Mouse (Mus musculus) heart, adult 9 months (tissue): ENCODE measurements around the gene Tnfrsf11a.

Experiments used
- DNase-seq, 2 experiments: peaks; one replicate each; pipeline ENCODE4 v3.0.0; 2022; ENCODE audit warnings: low spot score in 2 of 2

The Tnfrsf11a gene

DNA sequence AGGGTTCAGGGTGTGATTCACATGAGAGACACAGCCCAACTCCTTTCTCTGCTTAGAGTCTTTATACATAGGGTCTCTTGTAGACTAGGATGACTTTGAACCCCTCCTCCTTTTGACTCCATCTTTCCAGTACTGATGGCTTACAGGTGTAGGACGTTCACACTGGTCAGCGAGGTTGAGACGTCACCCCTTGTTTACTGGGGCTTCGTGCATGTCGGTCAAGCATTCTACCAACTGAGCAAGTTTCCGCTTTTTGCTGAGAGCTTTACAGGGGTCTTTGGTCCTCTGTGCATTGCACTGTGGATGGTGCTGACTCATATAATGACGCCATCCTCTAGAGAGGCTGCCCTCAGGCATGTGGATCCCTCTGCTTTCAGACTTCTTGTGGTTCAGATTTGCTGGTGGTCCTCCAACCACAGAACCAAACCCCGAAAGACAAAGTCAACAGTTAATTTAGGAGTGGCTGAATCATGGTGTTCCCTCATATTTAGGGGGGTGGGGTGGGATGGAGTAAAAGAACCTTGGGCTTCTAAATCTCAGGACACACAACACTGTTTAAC lies 47.3 kb downstream of the Tnfrsf11a start:
- no peak for DNase-seq

DNA sequence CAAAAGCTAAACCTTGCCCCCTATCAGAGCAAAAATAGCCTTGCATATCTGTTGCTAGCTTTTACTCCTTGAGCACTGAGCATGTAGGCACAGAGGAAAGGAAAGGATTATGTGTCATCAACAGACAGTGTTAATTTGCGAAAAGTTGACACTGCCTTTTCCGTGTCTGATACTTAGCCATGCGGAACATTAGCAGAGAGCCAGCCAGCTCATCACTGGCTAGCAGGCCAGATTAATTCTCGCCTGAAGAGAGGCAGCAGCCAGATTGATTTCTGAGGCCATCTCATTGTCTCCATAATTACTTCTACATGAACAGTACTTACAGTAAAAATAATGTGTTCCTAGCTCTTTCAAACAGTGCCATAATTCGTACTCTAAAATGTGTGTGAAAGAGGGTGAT lies 48.7 kb downstream of the Tnfrsf11a start:
- DNase-seq: no peak

DNA sequence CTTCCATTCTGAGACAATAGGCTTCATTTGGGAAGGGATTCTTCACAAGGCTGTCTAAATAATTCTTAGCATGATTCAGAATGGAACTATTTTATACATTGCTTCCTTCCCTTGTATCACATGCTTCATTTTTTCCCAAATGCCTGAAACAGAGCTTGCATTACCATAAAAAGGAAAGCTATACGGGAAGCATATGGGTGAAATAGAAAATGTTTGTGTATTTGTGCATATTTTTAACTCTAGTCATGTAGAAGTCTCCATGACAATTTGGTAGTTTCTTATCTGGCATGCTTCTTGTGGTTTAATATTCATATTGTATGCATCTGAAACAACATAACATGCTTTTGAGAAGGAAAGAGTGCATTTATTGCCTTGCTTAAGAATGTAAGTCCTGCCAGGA lies 52.3 kb downstream of the Tnfrsf11a start:
- no peak for DNase-seq

DNA sequence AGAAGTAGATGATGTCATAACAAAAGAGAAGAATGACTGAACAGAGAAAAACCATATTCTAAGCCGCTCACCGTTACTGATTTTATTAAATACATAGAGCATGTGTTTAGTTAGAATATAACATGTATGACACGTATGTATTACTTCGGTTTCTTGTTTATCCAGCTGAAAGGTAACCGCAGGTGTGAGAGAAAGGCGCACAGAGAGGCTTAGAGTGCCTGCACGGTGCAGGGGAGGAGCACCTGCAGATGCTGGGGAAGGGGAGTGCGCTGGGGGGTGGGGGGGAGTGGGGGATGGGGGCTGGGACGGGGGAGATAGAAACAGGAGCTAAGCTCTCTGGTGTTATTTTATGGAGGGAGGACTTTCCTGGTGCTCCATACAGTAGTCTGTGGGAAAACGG lies 62.4 kb downstream of the Tnfrsf11a start:
- no peak for DNase-seq

DNA sequence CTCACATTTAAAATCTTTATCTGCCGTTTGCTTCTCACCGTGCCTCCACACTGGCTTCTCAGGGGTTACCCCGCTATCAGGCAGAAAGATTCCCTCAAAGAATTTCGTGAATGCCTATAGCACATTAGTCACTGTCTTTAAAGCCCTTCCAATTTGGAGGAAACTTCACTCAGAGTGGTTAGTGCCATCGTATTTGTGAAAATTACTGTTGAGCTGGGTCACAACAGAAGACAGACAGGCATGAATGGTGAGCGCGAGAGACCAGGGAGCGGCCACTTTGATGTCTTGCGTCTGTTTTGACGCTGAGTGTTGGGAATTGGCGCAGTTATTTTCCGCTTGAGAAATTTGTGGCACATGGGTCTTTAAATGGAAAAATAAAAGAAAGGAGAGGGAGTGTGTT lies 62.9 kb downstream of the Tnfrsf11a start:
- no peak for DNase-seq

DNA sequence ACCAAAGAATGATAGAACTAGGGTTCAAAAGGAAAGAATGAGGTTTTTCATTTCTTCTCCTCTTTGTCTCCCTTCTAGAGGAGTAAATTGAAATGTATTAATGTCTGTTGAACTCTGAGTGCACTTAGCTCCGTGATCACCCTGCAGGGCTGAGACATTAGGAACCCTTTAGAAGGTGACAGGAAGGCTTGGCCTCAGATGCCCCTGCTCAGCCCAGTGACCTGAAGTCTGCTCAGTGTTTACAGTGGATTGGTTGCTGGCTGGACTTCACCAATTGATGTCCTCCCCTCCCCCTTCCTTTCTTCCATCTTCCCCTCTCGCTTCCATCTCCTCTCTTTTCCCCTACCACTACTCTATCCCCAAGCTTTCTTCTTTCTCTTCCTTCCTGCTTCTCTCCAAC lies 63.3 kb downstream of the Tnfrsf11a start:
- DNase-seq: no peak

DNA sequence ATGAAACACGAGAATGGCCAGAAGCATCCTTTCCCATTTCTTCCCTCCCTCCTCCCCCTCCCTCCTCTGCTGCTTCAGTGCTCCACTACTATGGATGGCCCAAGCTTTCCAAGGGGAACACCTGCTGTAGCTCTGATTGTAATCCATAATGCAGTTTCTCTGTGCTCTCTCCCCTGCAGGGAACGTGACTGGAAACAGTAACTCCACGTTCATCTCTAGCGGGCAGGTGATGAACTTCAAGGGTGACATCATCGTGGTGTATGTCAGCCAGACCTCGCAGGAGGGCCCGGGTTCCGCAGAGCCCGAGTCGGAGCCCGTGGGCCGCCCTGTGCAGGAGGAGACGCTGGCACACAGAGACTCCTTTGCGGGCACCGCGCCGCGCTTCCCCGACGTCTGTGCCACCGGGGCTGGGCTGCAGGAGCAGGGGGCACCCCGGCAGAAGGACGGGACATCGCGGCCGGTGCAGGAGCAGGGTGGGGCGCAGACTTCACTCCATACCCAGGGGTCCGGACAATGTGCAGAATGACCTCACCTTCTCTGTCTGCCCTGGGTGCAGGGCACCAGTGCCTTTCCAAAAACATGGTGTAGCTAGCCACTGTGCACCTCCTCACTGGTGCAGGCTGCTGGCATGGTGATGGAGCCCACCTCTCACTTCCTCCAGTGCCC lies 64.0 kb downstream of the Tnfrsf11a start:
- no peak for DNase-seq

DNA sequence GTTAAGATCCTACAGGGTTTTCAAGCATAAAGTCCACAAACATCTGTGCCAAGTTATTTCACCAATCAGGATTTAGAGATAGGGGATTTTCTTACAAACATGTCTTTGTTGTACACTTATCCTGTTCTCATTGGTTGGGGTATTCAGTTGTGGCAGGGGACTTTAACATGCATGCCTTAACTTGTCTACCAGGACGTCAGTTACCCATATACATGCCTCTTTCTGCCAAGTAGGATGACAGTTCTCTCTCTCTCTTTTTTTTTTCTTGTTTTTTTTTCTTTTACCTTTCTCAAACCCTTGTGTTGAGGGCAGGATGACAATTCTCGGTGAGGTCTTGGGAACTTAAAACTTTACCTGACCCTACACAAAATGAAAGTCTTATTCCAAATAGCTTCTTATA lies 65.9 kb downstream of the Tnfrsf11a start:
- no peak for DNase-seq

DNA sequence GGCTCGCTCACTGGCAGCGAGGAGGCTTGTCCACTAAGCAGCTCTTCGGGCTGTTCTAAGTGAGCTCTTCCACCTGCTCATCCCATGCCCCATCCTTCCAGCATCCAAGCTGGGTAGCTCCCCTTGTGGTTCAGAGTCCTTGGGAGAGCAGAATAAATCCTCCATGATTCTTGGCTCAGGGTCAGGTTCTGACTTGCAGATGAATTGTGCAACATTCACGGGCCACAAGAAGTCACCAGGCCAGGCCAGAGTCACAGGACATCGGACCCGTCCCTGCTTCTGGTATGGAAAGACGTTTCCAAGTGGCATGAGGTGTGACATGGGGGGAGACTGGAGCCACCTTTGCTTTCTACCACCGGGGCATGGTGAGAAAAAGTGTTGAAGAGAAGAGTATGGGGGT lies 68.3 kb downstream of the Tnfrsf11a start:
- DNase-seq: no peak

DNA sequence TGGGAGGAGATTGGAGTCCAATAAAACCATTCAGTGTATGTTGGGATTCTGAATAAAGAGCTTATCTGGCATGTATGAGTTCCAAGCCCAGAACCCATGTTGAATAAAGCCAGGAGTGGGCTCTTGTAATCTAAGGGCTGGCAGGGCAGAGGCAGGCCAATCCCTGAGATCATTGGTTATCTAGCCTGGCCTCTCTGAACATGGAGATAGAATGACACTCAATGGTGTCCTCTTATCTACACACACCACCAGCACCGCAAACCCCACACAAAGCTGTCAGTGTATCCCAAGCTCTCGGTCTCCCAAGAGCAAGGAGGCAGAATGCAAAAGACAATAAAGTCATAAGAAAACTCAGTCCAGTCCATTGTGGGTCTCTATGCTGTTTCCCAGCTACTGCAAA lies 70.8 kb downstream of the Tnfrsf11a start:
- no peak for DNase-seq

DNA sequence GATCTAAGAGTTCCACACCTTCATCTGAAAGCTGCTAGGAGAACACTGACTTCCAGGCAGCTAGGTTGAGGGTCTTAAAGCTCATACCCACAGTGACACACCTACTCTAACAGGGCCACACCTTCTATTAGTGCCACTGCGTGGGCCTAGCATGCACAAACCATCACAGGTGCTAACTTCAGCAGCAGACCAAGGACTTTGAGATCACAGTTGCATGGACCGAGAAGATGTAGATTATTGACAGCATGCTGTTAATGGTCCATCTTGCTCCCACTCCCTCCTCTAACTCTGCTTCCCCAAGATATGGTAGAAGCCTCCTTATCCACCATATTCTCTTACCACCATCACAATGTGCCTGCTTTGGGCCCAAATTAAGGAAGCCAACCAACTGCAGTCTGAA lies 79.2 kb downstream of the Tnfrsf11a start:
- no peak for DNase-seq

DNA sequence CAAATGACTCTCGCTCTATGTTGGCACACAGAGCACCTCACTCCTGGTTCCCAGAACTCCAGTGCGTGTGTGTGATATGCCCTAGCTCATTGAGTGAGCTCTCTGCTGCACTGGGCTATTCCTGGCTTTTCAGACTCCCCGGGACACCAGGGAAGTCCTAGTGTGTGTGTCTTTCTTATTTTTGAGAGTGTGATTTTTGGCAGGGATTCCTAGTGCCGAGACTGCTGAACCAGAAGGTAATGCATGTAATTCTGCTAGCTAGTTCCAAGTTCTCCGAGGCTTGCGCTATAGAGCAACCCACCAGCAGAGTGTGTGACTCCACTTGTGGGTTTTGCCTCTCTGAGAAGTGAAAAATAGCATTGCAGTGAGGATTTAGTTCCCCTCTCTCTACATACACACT lies 96.1 kb downstream of the Tnfrsf11a start:
- DNase-seq: no peak

DNA sequence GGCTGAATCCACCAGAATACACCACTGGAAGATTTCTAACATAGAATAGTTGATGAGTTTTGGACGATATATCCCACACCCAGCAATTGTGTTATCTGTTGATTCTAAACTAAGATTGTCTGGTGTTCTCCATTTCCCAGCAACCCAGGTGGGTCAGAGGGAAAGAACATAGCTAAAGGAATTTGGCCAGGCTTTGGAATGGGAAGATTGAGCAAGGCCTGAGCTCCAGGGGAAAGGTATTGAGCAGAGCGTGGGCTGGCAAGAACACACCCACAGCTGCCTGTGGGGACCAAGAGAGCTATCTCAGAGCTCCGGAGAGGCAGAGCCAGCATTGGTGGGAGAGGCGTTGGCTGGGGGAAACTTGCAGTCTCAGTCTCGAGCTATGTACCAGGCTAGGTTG lies 97.3 kb downstream of the Tnfrsf11a start:
- DNase-seq: no peak

DNA sequence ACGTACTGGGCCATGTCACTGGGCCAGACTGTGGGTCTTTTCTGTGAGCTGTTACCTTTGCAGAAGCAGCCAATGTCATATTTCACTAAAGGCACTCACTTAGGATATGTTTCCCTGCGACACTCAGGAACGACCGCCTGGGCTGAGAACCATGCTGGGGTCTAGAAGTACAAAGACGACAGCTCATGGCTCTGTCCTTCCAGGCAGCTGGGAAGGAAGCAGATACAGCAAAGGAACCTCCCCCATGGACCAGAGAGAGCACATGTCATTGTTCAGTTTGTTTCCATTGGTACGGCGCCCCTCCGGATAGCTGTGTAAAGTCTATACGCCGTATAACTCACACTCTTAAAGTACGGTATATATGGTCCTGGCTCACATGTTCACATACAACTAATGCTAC lies 97.9 kb downstream of the Tnfrsf11a start:
- no peak for DNase-seq

DNA sequence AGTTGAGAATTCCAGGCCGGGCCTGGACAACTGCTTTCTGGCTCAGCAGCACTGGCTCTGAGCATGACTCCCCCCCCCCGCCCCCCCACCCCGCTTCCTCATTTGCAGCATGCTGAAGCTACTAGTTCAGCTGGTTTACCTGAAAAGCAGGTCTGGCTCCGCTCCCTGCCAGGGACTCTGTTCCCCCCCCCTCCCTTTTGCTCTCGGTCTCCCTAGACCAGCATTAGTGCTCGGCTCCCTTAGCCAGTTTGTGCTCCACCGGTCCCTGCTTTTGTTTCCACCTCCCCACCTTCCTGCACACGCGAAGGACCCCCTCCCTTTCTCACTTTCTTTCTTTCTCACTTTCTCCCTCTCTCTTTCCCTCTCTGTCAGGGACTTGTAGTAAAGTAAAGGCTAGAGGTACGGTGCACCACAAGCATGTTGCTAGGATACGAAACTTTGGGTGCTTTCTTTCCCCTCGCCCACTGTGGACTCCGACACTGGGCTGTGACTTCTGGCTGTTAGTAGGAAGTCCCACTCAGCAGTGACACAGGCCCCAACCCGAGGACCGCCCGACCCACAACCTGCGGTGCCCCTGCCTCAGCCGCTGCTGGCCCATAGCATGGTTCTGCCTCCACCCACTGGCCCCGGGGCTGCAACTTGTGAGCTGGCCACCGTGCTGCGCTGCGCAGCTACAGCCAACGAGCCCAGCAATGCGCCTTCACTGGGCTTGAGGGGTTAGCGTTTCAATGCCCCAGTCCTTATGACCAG lies 100.2 kb downstream of the Tnfrsf11a start:
- DNase-seq: no peak

DNA sequence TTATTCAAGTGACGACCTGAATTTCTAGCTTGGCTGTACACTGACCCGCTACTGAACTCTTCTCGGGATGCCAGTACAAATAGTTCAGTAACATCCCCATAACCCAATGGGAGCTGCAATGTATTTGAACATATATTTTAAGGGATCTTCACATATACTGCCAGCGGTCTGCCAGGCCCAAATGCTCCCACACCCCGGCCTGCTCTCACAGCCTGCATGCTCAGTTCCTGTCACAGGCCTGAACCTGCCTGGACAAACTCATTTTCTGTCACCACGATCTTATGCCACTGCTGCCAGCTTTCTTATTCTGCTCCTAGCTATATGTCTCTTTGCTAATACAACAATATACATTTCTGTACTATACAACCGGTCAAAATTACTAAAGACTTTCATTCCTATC lies 100.9 kb downstream of the Tnfrsf11a start:
- no peak for DNase-seq

DNA sequence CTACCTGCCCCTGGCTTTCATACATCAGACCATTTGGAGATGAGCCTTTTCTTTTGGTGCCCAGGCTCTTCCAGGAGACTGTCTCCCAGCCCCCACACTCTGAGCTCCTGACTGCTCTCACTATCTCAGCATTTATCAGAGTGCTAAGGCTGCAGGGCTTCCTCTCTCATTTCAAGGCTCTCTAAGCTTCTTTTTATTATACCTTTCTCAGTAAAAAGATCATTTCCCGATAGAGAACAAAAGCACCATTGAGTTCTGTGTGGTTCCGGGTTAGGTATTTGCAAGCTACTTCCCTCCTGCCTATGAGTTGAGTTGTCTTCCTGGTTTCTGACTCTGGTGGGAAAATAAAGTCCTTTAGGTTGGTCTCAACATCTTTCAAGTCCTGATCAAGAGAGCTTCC lies 103.0 kb downstream of the Tnfrsf11a start:
- DNase-seq: no peak

DNA sequence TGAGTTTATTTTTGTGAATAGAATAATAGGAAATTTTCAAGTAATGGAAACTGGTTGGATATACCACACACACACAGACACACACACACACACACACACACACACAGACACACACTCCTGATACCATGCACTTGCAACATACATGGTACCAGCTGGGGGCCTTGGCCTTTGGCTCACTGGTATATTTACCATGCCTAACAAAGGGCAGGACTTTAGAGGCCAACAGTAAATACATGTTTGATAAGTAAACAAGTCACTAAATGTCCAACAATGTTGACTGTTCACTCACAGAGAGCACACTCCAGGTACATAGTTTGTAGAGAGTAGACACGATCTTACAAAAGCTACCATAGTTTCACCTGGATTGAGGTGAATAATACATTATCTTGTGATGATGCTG lies 104.6 kb downstream of the Tnfrsf11a start:
- no peak for DNase-seq

DNA sequence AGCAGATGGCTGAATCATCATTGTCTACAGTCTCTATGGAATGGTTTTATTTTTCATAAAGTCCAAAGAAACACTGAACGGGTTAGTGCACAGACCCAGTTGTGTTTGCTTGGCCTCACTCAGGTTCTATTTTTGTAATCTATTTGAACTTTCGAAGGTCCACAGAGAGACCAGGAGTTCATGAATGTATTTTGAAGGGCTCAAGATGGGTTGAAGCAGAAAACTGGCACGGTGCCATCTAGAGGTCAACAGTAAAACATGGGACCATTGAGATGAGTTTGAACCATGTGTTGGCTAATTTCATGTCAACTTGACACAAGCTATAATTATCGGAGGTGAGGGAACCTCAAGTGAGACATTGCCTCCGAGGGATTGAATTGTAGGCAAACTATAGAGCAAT lies 105.1 kb downstream of the Tnfrsf11a start:
- no peak for DNase-seq

DNA sequence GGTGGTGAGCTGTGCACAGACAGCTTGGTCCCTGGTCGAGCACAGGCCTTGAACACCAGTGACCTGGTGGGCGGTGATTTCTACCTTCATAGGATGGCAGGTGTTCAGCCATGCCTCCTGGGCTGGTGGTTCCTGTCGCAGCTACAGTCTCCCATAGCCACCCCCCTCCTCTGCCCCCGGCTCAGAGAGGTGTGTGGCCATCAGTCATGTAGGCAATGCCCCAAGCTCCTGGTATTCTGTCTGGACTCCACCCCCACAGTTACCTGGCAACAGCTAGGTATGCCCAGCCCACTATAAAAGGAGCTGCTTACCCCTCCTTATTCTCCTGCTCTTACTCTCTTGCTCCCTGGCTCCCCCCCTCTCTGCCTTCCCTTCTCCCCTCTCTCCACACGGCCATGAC lies 105.8 kb downstream of the Tnfrsf11a start:
- no peak for DNase-seq

DNA sequence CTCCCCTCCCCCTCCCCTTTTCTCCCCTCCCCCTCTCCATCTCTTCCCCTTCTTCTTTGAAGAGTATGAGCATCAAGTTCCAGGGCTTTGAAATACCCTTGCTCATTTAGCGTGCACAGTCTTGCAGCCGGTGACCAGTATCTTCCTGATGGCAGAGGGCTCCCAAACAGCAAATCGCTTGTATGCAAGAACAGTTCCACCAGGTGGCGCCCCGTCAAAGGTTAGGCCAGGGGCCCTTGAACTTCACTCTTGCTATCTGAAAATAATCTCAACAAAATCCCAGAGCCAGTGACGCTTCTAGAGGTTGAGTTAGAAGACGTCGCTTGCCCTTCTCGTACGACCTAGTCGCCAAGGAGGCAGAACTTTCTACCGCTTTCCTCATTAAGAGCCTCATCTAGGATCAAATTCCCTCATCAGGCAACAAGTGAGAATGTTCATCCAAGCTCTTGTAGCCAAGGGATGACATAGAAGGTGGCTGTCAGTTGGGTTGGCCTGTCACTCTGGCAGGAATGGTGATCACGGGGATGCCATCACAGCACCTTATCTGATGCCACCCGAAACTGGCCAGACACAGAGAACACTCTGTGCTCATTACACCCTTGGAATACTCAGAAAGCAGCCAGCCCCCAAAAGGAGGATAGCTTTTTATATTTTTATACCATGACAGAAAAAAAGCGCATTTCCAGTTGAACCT lies 110.7 kb downstream of the Tnfrsf11a start:
- peak; percentile 66 to 85 for DNase-seq

DNA sequence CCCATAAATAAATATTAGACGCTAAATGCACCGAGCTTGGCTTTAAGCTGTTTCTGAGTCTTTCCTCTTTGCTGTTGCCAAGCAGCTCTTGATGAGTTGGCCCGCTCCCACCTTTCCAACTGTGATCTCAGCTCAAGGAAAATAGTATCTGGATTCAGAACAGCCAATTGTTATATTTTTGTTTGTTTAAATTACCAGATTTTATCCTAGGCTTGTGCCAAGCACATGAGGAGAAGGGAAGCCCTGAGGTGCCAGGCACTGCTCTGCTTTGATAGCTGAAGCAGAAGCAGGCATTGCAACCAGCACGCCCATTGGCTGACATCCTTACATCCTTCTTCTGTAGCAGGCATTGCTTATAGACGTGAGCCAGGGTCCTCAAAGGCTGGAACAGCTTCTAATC lies 114.5 kb downstream of the Tnfrsf11a start:
- DNase-seq: no peak
